Mouse (Mus musculus) liver, postnatal 0 days (tissue): ENCODE measurements around the gene Galnt10.
A peak's percentile ranks its signal among the peaks of the same experiment; 100 is the strongest.

Source experiments
- CTCF ChIP-seq: sonication (generic); IDR thresholded peaks from 2 replicates; pipeline ENCODE4 v1.5.1; 2016; ENCODE audit warnings: antibody characterized with exemption, low read depth
- EP300 ChIP-seq: IDR thresholded peaks from 2 replicates; pipeline ENCODE4 v1.6.1; 2016; ENCODE audit warnings: antibody characterized with exemption, low read depth, mild to moderate bottlenecking

- peak; percentile 97 for TF ChIP-seq CTCF
- TF ChIP-seq EP300: no peak
Observed at GRCm38 (mm10) chr11:57778349-57778748, 133.1 kb downstream of the Galnt10 start.
